Mouse (Mus musculus) naive thymus-derived CD4-positive, alpha-beta T cell, adult 5 months (primary cell): ENCODE results near the gene Zfand5. TPM values are rescaled to one million over a fixed set of nuclear protein-coding genes. Genes with fewer than 3 reads are reported as not detected.

ENCODE experiments used
- polyA plus RNA-seq: library from polyadenylated mRNA; unstranded; fragments of 100-300 nt; shearing (Covaris generic); gene quantifications from one replicate; pipeline ENCODE4 v1.2.1, GENCODE M21; 2017

Zfand5 gene
- 153 TPM for polyA plus RNA-seq

DNA sequence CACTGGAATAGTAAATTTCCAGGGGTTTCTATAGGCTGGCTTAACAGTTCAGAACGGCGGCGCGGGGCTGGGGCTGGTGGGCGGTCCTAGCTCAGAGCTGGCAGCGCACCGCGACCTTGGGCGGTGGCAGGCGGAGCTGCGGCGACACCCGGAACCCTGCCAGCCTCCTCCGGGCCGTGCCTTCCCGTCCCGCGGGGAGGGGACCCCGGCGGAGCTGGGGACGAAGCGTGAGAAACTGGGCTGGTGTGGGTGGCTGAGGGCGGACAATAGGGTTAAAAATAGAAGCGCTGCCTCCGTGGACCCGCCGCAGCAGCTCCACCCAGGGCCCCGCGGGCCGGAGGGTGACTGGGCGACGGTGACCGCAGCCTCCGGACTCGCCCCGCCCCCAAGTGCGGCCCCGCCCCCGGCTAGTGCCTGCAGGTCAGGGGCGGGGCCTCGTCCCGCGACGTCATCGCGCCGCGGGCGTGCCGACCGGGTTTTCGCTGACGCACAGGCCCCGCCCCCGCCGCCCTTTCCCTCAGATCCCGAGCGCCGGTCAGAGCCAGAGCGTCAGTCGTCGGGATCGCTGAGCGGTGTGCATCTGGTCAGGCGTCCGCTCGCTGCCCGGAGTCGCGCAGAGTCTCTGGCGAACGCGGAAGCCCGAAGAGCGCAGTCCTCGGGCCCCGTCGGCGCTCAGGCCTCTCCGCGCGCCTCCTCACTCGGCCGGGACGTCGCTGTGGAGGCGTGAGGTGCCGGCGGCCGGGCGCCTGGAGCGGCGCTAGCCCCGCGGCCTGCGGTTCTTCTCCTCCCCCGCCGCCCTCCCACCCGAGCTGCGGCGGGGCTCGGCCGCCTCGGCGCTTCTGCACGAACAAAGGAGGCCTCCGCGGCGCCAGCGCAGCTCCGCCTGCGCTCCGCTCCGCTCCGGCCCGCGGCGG, at the start of gene Zfand5:
Gene Zfand5 (plus strand): TSS at position 538 of the 914 bp plus-strand sequence.

Other genes with a start within 250 kb of the Zfand5 start
- not detected for gene Gda, start 201.2 kb downstream of the Zfand5 start, polyA plus RNA-seq